Mouse (Mus musculus) right cerebral cortex, postnatal 14 days (tissue): ENCODE measurements at regions not wholly inside any gene's neighbourhood (a gene's known extent, or its start where the extent isn't known, plus 50 kb on each side); places are given as distances from the start of the nearest gene placed in this dataset.

Source experiments
- DNase-seq: peaks from one replicate; pipeline ENCODE4 v3.0.0; 2022

- no peak for DNase-seq
These were observed 234.9 kb upstream of the Emcn start for GRCm38 (mm10) chr3:137105930-137106329.

GRCm38 (mm10) chr3:137108197-137108596, 232.7 kb upstream of the Emcn start:
- DNase-seq, result no peak

- DNase-seq, result no peak
These were observed 231.1 kb upstream of the Emcn start for GRCm38 (mm10) chr3:137109786-137110185.

- peak; percentile 10 for DNase-seq
These were observed 230.4 kb upstream of the Emcn start for GRCm38 (mm10) chr3:137110485-137110884.

GRCm38 (mm10) chr3:137129967-137130366, 210.9 kb upstream of the Emcn start:
- no peak for DNase-seq

GRCm38 (mm10) chr3:137142041-137142440, 198.8 kb upstream of the Emcn start:
- DNase-seq, result no peak

GRCm38 (mm10) chr3:137146062-137146461, 194.8 kb upstream of the Emcn start:
- no peak for DNase-seq

- DNase-seq, result no peak
These were observed 193.5 kb upstream of the Emcn start for GRCm38 (mm10) chr3:137147405-137147804.

GRCm38 (mm10) chr3:137150414-137151010, 190.4 kb upstream of the Emcn start:
- peak; percentile 6 for DNase-seq

GRCm38 (mm10) chr3:137151431-137151830, 189.4 kb upstream of the Emcn start:
- no peak for DNase-seq

GRCm38 (mm10) chr3:137153234-137153633, 187.6 kb upstream of the Emcn start:
- no peak for DNase-seq

GRCm38 (mm10) chr3:137154200-137155042, 186.4 kb upstream of the Emcn start:
- DNase-seq, result no peak

- no peak for DNase-seq
These were observed 185.8 kb upstream of the Emcn start for GRCm38 (mm10) chr3:137155043-137155404.

- DNase-seq, result no peak
These were observed 184.5 kb upstream of the Emcn start for GRCm38 (mm10) chr3:137156250-137156975.

GRCm38 (mm10) chr3:137189035-137189434, 151.8 kb upstream of the Emcn start:
- DNase-seq, result no peak

- DNase-seq, result no peak
These were observed 150.4 kb upstream of the Emcn start for GRCm38 (mm10) chr3:137190489-137190888.

GRCm38 (mm10) chr3:137191009-137191408, 149.9 kb upstream of the Emcn start:
- no peak for DNase-seq

- DNase-seq, result no peak
These were observed 147.0 kb upstream of the Emcn start for GRCm38 (mm10) chr3:137193873-137194272.

GRCm38 (mm10) chr3:137211667-137212066, 129.2 kb upstream of the Emcn start:
- DNase-seq, result no peak

GRCm38 (mm10) chr3:137216036-137216435, 124.8 kb upstream of the Emcn start:
- no peak for DNase-seq

GRCm38 (mm10) chr3:137217245-137217644, 123.6 kb upstream of the Emcn start:
- no peak for DNase-seq

- no peak for DNase-seq
These were observed 122.9 kb upstream of the Emcn start for GRCm38 (mm10) chr3:137217926-137218325.

GRCm38 (mm10) chr3:137226151-137226550, 114.7 kb upstream of the Emcn start:
- DNase-seq, result no peak
